Mouse (Mus musculus): ENCODE data around the gene Psme1. TPM values are rescaled to one million over a fixed set of nuclear protein-coding genes. Genes with fewer than 3 reads are reported as not detected.

Psme1 gene
- polyA plus RNA-seq, 1 experiment, result 268 TPM

GRCm38 (mm10) chr14:55551347-55551746 is 26.6 kb upstream of the Psme1 start:
- H3K4me3 ChIP-seq (replicated peaks; ENCODE audit: control insufficient read depth, low read depth, low read length), result no peak overlapping the region
- no peak overlapping the region for H3K27ac ChIP-seq (ENCODE audit: control insufficient read depth, insufficient read depth, low read depth, low read length, poor library complexity)
- TF ChIP-seq CTCF (IDR thresholded peaks at IDR 0.05; ENCODE audit: control insufficient read depth, insufficient read depth, low read length) (no peak), POLR2A (IDR thresholded peaks at IDR 0.05; ENCODE audit: borderline replicate concordance, control insufficient read depth, low read depth, low read length) (no peak)
- no peaks in the 10 kb centered on the region; the same call in 1 of the 2 replicates for H3K4me1 ChIP-seq (ENCODE audit: control insufficient read depth, insufficient read depth, low read length)
- WGBS, result 86% methylated on average over 5 of the region's 5 CpGs

- TF ChIP-seq POLR2A (IDR thresholded peaks at IDR 0.05; ENCODE audit: borderline replicate concordance, control insufficient read depth, low read depth, low read length) (no peak), CTCF (IDR thresholded peaks at IDR 0.05; ENCODE audit: control insufficient read depth, insufficient read depth, low read length) (no peak)
- no peak overlapping the region for H3K4me3 ChIP-seq (replicated peaks; ENCODE audit: control insufficient read depth, low read depth, low read length)
- WGBS, result 87% methylated on average over 8 of the region's 8 CpGs
Observed at GRCm38 (mm10) chr14:55551794-55552193, 26.1 kb upstream of the Psme1 start.

GRCm38 (mm10) chr14:55554635-55555034 is 23.3 kb upstream of the Psme1 start:
- Histone ChIP-seq H3K4me1 (ENCODE audit: control insufficient read depth, insufficient read depth, low read length) (peaks cover 2% of the 10 kb centered on the region; the same call in 1 of the 2 replicates), H3K4me3 (replicated peaks; ENCODE audit: control insufficient read depth, low read depth, low read length) (no peak overlapping the region), H3K27ac (ENCODE audit: control insufficient read depth, insufficient read depth, low read depth, low read length, poor library complexity) (no peak overlapping the region)
- TF ChIP-seq CTCF (IDR thresholded peaks at IDR 0.05; ENCODE audit: control insufficient read depth, insufficient read depth, low read length), result no peak
- TF ChIP-seq POLR2A (IDR thresholded peaks at IDR 0.05; ENCODE audit: borderline replicate concordance, control insufficient read depth, low read depth, low read length), result no peak

More at GRCm38 (mm10) chr14:55551794-55552193, 26.1 kb upstream of the Psme1 start:
- H3K4me1 ChIP-seq (ENCODE audit: control insufficient read depth, insufficient read depth, low read length), result no peaks in the 10 kb centered on the region; the same call in 1 of the 2 replicates
- H3K27ac ChIP-seq (ENCODE audit: control insufficient read depth, insufficient read depth, low read depth, low read length, poor library complexity), result no peak overlapping the region

GRCm38 (mm10) chr14:55555788-55556187 is 22.1 kb upstream of the Psme1 start:
- Histone ChIP-seq H3K27ac (ENCODE audit: control insufficient read depth, insufficient read depth, low read depth, low read length, poor library complexity) (no peak overlapping the region), H3K4me3 (replicated peaks; ENCODE audit: control insufficient read depth, low read depth, low read length) (no peak overlapping the region), H3K4me1 (ENCODE audit: control insufficient read depth, insufficient read depth, low read length) (peaks cover 2% of the 10 kb centered on the region; the same call in 1 of the 2 replicates)
- TF ChIP-seq CTCF (IDR thresholded peaks at IDR 0.05; ENCODE audit: control insufficient read depth, insufficient read depth, low read length), result no peak
- 80% methylated on average over 3 of the region's 3 CpGs for WGBS

- no peak overlapping the region for H3K4me3 ChIP-seq (replicated peaks; ENCODE audit: control insufficient read depth, low read depth, low read length)
- WGBS, result 9% methylated on average over 5 of the region's 5 CpGs
- peaks cover 4% of the 10 kb centered on the region; the same call in 1 of the 2 replicates for H3K4me1 ChIP-seq (ENCODE audit: control insufficient read depth, insufficient read depth, low read length)
- H3K27ac ChIP-seq (ENCODE audit: control insufficient read depth, insufficient read depth, low read depth, low read length, poor library complexity), result peak overlapping the region; percentile 72; the same call in 1 of the 2 replicates
- no peak for TF ChIP-seq POLR2A (IDR thresholded peaks at IDR 0.05; ENCODE audit: borderline replicate concordance, control insufficient read depth, low read depth, low read length)
- peak; percentile 93 for TF ChIP-seq CTCF (IDR thresholded peaks at IDR 0.05; ENCODE audit: control insufficient read depth, insufficient read depth, low read length)
Observed at GRCm38 (mm10) chr14:55557003-55557402, 20.9 kb upstream of the Psme1 start.

GRCm38 (mm10) chr14:55557587-55557986 is 20.3 kb upstream of the Psme1 start:
- no peak for TF ChIP-seq POLR2A (IDR thresholded peaks at IDR 0.05; ENCODE audit: borderline replicate concordance, control insufficient read depth, low read depth, low read length)
- TF ChIP-seq CTCF (IDR thresholded peaks at IDR 0.05; ENCODE audit: control insufficient read depth, insufficient read depth, low read length), result no peak
- Histone ChIP-seq H3K4me3 (replicated peaks; ENCODE audit: control insufficient read depth, low read depth, low read length) (no peak overlapping the region), H3K4me1 (ENCODE audit: control insufficient read depth, insufficient read depth, low read length) (peaks cover 4% of the 10 kb centered on the region; the same call in 1 of the 2 replicates), H3K27ac (ENCODE audit: control insufficient read depth, insufficient read depth, low read depth, low read length, poor library complexity) (peak overlapping the region; percentile 72)
- 78% methylated on average over 3 of the region's 3 CpGs for WGBS

GRCm38 (mm10) chr14:55558740-55559448 is 19.0 kb upstream of the Psme1 start:
- TF ChIP-seq CTCF (IDR thresholded peaks at IDR 0.05; ENCODE audit: control insufficient read depth, insufficient read depth, low read length) (no peak), POLR2A (IDR thresholded peaks at IDR 0.05; ENCODE audit: borderline replicate concordance, control insufficient read depth, low read depth, low read length) (no peak)
- H3K27ac ChIP-seq (ENCODE audit: control insufficient read depth, insufficient read depth, low read depth, low read length, poor library complexity), result no peak overlapping the region
- peaks cover 4% of the 10 kb centered on the region; the same call in 1 of the 2 replicates for H3K4me1 ChIP-seq (ENCODE audit: control insufficient read depth, insufficient read depth, low read length)
- no peak overlapping the region for H3K4me3 ChIP-seq (replicated peaks; ENCODE audit: control insufficient read depth, low read depth, low read length)
- 40% methylated on average over 6 of the region's 6 CpGs for WGBS

- 0% methylated on average over 27 of the region's 27 CpGs for WGBS
- TF ChIP-seq CTCF (IDR thresholded peaks at IDR 0.05; ENCODE audit: control insufficient read depth, insufficient read depth, low read length), result peak; percentile 12; the same call in 1 of the 2 replicates
- TF ChIP-seq POLR2A (IDR thresholded peaks at IDR 0.05; ENCODE audit: borderline replicate concordance, control insufficient read depth, low read depth, low read length), result peak; percentile 91; the same call in 1 of the 2 replicates
- Histone ChIP-seq H3K4me3 (replicated peaks; ENCODE audit: control insufficient read depth, low read depth, low read length) (peak within 1 kb of the TSS; percentile 67), H3K27ac (ENCODE audit: control insufficient read depth, insufficient read depth, low read depth, low read length, poor library complexity) (peak within 1 kb of the TSS; percentile 83), H3K4me1 (ENCODE audit: control insufficient read depth, insufficient read depth, low read length) (peaks cover 4% of the 10 kb centered on the region; the same call in 1 of the 2 replicates)
Observed at GRCm38 (mm10) chr14:55559799-55560201, 18.1 kb upstream of the Psme1 start, which contains the start of gene Dcaf11. TSS of gene Dcaf11 (plus strand) at chr14:55560006.
